Mouse (Mus musculus) C2C12 (cell line): ENCODE measurements around the gene Rbm11. TPM values are rescaled to one million over a fixed set of nuclear protein-coding genes. Genes with fewer than 3 reads are reported as not detected.

Experiments
- H3K27me3 ChIP-seq: one replicate; pipeline ENCODE4 v1.6.1; 2011; ENCODE audit not compliant: control insufficient read depth, insufficient read depth, insufficient read length
- H3K36me3 ChIP-seq: one replicate; pipeline ENCODE4 v1.6.1; 2011; ENCODE audit not compliant: control insufficient read depth, insufficient read depth
- H3K4me3 ChIP-seq: one replicate; pipeline ENCODE4 v1.5.1; 2011; ENCODE audit warnings: mild to moderate bottlenecking, control low read depth; ENCODE audit not compliant: poor library complexity, insufficient read depth, severe bottlenecking
- H3K79me2 ChIP-seq: one replicate; pipeline ENCODE4 v1.6.1; 2011; ENCODE audit not compliant: control insufficient read depth, insufficient read depth
- H3K79me3 ChIP-seq: one replicate; pipeline ENCODE4 v1.6.1; 2011; ENCODE audit warnings: low read depth, control low read depth
- H3ac ChIP-seq: one replicate; pipeline ENCODE3; 2011; ENCODE audit warnings: low read depth; ENCODE audit not compliant: control insufficient read depth, insufficient read length
- CEBPB ChIP-seq: IDR thresholded peaks from one replicate; pipeline ENCODE4 v1.6.1; 2011; ENCODE audit warnings: low read depth, mild to moderate bottlenecking, control low read depth, moderate library complexity
- CTCF ChIP-seq: IDR thresholded peaks from one replicate; pipeline ENCODE4 v1.5.1; 2011; ENCODE audit not compliant: control insufficient read depth, insufficient read depth, insufficient read length
- FOSL1 ChIP-seq: IDR thresholded peaks from one replicate; pipeline ENCODE4 v1.8.0; 2011; ENCODE audit warnings: mild to moderate bottlenecking, low read length; ENCODE audit not compliant: poor library complexity, insufficient read depth, severe bottlenecking
- MAX ChIP-seq: IDR thresholded peaks from one replicate; pipeline ENCODE4 v1.6.1; 2011; ENCODE audit warnings: mild to moderate bottlenecking, control low read depth
- MYOD1 ChIP-seq: IDR thresholded peaks from one replicate; pipeline ENCODE4 v1.6.1; 2011; ENCODE audit warnings: low read depth; ENCODE audit not compliant: control insufficient read depth, insufficient read length
- MYOG ChIP-seq: IDR thresholded peaks from one replicate; pipeline ENCODE4 v1.6.1; 2011; ENCODE audit not compliant: control insufficient read depth, insufficient read length; ENCODE audit errors: extremely low read depth
- USF1 ChIP-seq: IDR thresholded peaks from one replicate; pipeline ENCODE4 v1.6.1; 2011; ENCODE audit warnings: low read depth, mild to moderate bottlenecking, control low read depth, moderate library complexity
- polyA plus RNA-seq: library from polyadenylated mRNA; unstranded; fragments of >200 nt; fragmentation: generic; extraction: Trizol; gene quantifications from one replicate; pipeline ENCODE4 v1.2.1, GENCODE M21; 2012; ENCODE audit warnings: missing spikeins

The Rbm11 gene
- polyA plus RNA-seq, 1 experiment, result 0.04 TPM

GRCm38 (mm10) chr16:75593501-75594183, 998 bp downstream of the Rbm11 start:
- TF ChIP-seq FOSL1 (no peak), MYOG (no peak), MYOD1 (no peak), MAX (no peak), CEBPB (no peak), USF1 (no peak), CTCF (no peak)
- no peaks in the 10 kb centered on the region for H3K27me3 ChIP-seq

GRCm38 (mm10) chr16:75606415-75606814, 13.8 kb downstream of the Rbm11 start:
- H3ac ChIP-seq, result no peak overlapping the region
- no peaks in the 10 kb centered on the region for H3K79me3 ChIP-seq
- no peak overlapping the region for H3K4me3 ChIP-seq
- no peaks in the 10 kb centered on the region for H3K79me2 ChIP-seq
- no peaks in the 10 kb centered on the region for H3K36me3 ChIP-seq
- no peaks in the 10 kb centered on the region for H3K27me3 ChIP-seq
- TF ChIP-seq MYOD1 (no peak), MYOG (no peak), CTCF (no peak), FOSL1 (no peak), USF1 (no peak), MAX (no peak), CEBPB (no peak)

More at GRCm38 (mm10) chr16:75593501-75594183, 998 bp downstream of the Rbm11 start:
- Histone ChIP-seq H3K79me2 (no peaks in the 10 kb centered on the region), H3K79me3 (no peaks in the 10 kb centered on the region), H3K36me3 (no peaks in the 10 kb centered on the region), H3K4me3 (peak overlapping the region; percentile 11), H3ac (no peak overlapping the region)

- no peak for TF ChIP-seq MYOD1
- TF ChIP-seq CTCF, result no peak
- no peak for TF ChIP-seq USF1
- TF ChIP-seq CEBPB, result no peak
- no peak for TF ChIP-seq MYOG
- TF ChIP-seq FOSL1, result no peak
- TF ChIP-seq MAX, result no peak
- no peaks in the 10 kb centered on the region for H3K79me3 ChIP-seq
- no peaks in the 10 kb centered on the region for H3K36me3 ChIP-seq
- H3K27me3 ChIP-seq, result no peaks in the 10 kb centered on the region
- H3K79me2 ChIP-seq, result no peaks in the 10 kb centered on the region
- H3ac ChIP-seq, result no peak overlapping the region
- no peak overlapping the region for H3K4me3 ChIP-seq
Measured at GRCm38 (mm10) chr16:75612561-75612960, 19.9 kb downstream of the Rbm11 start.

GRCm38 (mm10) chr16:75617651-75618349, 25.2 kb downstream of the Rbm11 start:
- TF ChIP-seq MAX, result no peak
- no peak for TF ChIP-seq MYOD1
- TF ChIP-seq FOSL1, result no peak
- Histone ChIP-seq H3ac (no peak overlapping the region), H3K79me2 (no peaks in the 10 kb centered on the region), H3K27me3 (no peaks in the 10 kb centered on the region), H3K4me3 (no peak overlapping the region), H3K79me3 (no peaks in the 10 kb centered on the region), H3K36me3 (no peaks in the 10 kb centered on the region)

GRCm38 (mm10) chr16:75627862-75628261, 35.2 kb downstream of the Rbm11 start:
- no peak for TF ChIP-seq CTCF
- TF ChIP-seq USF1, result no peak
- TF ChIP-seq MYOG, result no peak
- no peak for TF ChIP-seq CEBPB
- TF ChIP-seq MYOD1, result no peak
- TF ChIP-seq MAX, result no peak
- TF ChIP-seq FOSL1, result no peak
- Histone ChIP-seq H3K79me3 (no peaks in the 10 kb centered on the region), H3K36me3 (no peaks in the 10 kb centered on the region), H3K79me2 (no peaks in the 10 kb centered on the region), H3ac (no peak overlapping the region), H3K4me3 (no peak overlapping the region), H3K27me3 (no peaks in the 10 kb centered on the region)

Other genes starting within 250 kb of the Rbm11 start
- not detected for gene Lipi, start 6.8 kb upstream of the Rbm11 start, polyA plus RNA-seq
- 8.4 TPM for gene Hspa13, start 174.3 kb downstream of the Rbm11 start, polyA plus RNA-seq